Mouse (Mus musculus) CD4-positive, CD25-positive, alpha-beta regulatory T cell, adult 4 months (primary cell): Measurements from ENCODE around the gene Acacb. TPM values are rescaled to one million over a fixed set of nuclear protein-coding genes. Genes with fewer than 3 reads are reported as not detected.
A peak's percentile ranks its signal among the peaks of the same experiment; 100 is the strongest.

ENCODE experiments used
- ATAC-seq: one replicate; pipeline ENCODE4 v1.8.0; 2017
- polyA plus RNA-seq, 2 experiments: library from polyadenylated mRNA; unstranded; fragments of 100-300 nt; shearing (Covaris generic); gene quantifications; one replicate each; pipeline ENCODE4 v1.2.1; 2017

Acacb gene
- polyA plus RNA-seq, 2 experiments from 2014 or later = 0.24 to 0.62 TPM

GRCm38 (mm10) chr5:114135516-114135915 is 10.8 kb upstream of the Acacb start:
- peak; percentile 21 for ATAC-seq

DNA sequence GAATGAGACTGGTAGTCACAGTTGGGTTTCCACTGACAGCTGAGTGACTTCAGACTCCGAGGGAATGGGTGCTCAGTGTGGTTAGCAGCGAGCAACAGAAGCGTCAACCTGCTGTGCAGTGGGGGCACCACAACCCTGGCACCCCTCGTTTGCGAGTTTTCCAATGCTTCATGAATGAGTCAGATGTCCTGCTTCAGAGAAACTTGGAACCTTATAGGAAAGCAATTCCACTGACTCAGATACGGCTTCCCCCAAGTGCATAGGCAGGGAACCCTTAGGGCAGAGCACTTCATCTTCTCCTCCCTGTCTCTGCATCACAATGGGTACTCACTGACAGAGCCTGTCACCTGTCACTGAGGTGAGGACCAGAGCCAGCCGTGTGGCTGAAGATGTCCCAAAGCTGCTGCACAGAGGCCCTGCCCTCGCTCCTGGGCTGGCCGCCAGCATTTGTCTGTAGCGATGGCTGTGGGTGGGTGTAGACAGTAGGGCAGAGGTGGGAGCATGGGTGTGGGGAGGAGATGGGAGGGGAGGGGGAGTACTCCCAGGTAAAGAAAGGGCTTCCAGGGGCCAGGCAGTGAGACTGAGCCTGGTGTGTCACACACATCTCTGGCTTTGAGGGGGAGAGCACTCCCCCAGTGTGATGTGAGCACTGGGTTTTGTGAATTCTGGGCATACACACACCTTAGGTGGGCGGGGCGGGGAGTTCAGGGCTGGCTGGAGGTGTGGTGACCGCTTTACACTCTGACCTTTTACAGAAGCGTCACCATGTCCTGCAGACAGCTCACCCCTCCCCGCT is 8.7 kb upstream of the Acacb start:
- ATAC-seq = no peak

- ATAC-seq = no peak
Observed at GRCm38 (mm10) chr5:114138277-114139164, 7.8 kb upstream of the Acacb start.

DNA sequence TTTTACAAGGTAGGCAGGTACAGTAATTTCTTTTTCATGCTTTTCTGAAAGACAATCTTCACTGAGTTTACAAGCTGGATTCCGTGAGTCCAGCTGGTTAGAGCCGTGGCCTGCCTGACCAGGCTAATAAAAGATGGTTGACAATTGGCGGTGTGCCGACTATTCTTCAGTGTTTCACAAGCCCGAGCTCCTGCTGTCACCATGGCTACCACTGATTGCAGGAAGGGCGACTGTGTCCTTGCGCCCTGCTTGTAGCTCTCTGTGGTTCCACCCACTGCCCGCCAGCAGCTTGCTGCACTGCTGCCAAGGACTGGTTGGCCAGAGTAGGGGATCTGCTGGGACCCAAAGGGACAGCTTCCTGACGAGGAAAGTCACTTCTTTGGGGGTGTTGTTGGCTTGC is 7.2 kb upstream of the Acacb start:
- ATAC-seq = no peak

DNA sequence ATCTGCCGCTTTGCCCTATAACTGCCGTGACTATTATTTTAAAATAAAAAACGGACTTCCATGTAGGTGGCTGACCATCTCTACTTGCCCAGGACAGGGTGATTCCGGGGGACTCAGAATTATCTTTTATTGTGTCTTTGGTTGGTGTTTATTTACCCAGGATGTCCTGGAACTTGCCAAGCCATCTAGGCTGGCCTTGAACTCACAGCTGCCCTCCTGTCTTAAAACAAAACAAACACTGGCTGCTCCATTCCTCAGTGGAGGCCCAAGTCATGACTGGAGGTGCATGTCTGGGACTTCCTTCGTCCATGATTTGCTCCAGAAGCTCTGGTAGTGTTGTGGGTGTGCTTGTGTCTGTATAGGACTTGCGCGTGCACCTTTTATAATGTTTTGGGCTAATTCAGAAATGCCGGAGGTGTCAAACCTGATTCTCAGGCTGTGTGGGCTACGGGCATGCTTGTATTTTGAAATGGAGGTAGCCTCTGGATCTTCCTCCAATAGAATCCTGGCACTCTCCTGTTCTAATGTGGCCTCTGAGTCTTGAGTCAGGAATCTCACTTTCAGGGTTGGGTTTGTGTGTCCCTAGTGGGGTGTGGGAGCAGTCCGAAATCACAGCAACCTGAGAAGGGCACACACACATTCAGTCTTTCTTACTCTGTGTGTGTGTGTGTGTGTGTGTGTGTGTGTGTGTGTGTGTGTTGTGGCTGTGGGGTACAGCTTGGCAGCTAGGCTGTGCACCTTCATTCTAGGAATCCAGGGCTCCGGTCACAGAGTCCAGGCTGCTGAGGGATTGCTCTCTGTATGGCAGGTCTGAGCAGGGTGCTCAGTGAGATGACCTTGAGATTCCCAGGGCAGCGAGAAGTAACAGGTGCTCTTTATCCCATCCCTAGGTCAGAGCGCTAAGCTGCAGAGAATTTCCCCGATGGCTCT is 973 bp downstream of the Acacb start:
- no peak for ATAC-seq

DNA sequence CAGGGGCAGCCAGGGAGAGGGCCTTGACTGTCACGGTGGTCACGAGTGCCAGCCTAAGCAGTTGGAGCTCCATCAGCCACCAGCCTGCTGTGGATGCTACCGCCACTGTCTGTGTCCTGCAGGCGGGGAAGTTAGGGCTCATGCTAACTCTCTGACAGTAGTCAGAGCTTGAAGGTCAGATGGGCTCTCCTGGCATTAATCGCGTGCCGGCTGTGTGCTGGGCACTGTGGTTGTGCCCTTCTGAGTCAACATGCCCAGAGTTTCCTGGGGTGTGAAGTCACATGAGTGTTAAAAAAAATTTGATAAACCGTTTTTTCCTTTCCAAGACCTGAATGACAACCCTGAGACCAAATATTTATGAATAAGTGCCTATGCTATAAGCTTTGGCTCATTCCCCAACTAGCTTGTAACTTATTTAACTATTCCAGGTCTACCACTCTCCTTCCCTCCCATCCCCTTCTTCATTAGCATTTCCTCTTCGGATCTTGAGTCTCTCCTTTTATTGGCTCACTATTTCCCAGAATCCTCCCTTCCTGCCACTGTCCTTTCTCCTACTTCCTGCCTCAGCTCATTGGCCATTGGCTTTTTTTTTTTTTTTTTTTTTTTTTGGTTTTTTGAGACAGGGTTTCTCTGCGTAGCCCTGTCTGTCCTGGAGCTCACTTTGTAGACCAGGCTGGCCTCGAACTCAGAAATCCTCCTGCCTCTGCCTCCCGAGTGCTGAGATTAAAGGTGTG is 6.2 kb downstream of the Acacb start:
- no peak for ATAC-seq

DNA sequence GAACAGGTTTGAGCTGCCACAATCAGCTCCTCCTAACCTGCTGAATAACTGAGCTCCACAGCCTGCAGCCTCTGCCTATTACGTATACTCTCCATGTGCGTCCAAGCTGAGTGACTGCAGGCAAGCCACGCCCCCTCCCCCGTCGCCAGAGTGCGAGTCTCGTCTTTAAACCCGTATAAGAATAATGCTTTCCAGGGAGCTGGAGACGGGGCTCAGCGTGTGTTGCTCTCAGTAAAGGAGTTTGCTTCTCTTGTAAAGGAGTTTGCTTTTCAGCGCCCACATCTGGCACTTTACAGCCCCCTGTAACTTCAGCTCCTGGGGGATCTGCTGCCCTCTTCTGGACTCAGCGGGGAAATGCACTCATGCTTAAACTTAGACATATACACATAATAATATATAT is 7.2 kb downstream of the Acacb start:
- ATAC-seq = no peak

DNA sequence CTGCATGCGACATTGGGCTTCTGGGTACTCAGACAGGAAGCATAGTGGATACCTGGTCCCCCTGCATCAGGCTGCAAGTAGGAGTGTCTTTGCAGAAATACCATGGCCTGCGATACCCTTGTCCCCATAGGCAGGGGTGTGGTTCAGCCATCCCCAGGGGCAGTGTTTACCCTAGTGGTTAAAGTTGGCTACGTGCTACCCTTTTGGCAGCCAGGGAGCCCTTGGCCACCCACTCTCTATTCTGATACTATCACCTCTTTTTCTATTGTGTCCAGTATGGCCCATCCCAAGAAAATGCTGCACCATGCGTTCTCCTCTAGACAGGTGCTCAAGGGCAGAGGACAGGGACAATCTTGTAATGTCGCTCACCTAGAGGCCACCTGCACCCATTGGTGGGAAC is 8.4 kb downstream of the Acacb start:
- ATAC-seq = no peak

DNA sequence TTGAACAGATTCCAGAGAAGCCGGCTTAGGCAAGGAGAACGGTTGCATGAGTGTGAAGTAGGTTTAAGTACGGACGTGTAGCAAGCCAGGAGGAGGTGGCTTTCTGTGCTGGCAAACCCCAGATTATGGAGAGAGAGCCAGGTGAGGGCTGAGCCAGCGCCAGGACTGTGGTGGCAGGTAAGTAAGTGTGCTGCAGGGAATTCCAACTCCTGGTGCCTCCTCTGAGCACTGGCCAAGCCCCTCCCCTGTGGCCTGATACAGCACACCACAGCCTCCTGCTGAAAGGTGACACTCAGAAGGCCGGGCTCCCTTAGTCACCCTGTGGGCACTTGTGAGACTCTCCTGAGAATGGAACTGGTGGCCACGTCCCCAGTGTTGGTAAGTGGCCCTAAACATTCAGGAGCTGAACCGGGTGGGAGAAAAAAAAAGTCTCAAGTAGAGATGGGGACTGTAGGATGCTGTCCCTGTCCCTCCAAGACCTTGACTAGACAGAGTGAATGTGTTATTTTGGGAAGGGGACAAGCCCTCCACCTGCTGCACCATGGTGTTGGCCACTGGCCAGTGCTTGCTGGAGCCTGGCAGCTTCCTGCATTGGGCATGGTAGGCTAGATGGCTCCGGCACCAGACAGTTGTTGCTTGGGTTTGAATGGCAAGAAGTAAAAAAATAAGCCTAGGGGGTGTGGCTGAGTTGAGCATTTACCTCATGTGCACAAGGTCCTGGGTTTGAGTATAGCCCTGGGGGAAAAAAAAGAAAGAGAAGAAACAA is 9.0 kb downstream of the Acacb start:
- no peak for ATAC-seq

DNA sequence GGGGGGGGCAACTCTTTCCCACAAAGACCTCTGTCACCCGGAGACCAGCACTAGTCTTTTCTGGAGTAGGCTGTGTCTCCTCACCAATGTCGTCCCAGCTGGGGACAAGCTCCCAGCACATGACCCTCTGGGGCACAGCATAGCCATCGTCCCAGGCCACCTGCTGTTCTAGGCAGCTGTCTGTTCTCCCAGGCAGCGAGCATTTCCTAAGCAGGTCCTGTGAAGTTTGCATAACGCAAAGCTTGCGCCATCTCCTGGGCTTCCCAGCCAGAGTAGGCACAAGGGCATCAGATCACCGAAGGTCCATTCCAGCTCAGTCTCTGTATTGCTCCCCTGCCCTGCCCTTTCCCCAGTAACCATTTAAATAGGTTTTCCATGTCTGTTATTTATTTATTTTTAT is 10.9 kb downstream of the Acacb start:
- ATAC-seq = no peak

GRCm38 (mm10) chr5:114161424-114161823 is 15.1 kb downstream of the Acacb start:
- ATAC-seq = no peak

DNA sequence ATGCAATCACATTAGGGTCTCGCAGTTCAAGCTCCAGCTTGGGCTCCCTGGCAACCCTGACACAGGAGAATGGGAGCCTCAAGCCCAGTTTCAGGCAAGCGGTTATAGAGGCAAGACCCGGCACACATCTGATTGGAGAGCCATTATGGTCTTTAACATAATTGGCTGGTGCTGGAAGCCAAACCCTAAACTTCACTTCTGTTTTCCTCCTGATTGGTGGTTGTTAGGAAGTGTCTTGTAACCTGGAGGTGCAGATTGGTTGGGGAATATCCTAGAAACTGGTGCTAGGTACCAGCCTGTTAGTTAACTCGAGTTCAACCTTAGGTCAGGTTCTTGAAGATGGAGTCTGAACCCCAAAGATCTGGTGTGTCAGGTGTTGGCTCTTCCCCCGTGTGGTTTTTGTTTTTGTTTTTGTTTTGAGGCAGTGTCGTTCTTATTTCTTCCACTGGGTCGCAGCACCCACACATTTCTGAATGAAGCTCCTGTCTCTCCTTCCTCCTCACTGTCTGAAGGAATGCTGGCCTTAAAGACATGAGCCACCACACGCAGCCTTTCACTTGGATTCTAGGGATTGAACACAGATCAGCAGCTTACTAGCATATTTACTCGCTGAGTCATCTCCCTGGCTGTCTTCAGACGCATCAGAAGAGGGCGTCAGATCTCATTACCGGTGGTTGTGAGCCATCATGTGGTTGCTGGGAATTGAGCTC is 15.9 kb downstream of the Acacb start:
- no peak for ATAC-seq

DNA sequence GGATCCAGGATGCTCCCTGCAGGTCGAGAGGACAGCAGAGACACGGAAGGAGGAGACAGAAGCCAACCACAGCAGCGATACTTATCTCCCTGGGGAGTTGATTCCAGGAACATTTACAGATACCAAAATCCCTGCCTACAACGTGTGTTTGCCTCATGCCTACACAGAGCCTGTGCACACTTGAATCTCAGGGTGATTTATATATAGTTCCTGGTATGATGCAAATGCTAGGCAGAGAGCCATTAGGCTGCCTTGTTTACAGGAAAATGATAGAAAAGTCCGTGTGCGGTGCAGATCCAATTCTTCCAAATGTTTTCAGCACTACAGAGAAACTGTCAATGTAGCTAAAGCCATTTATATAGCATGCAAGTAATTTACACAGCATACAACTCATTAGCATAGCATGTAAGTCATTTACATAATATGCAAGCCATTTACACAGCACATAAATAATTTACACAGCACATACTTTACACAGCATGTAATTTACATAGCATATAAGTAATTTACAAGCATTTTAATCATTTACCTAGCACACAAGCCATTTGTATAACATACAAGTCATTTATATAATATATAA is 16.9 kb downstream of the Acacb start:
- ATAC-seq = no peak

- ATAC-seq = no peak
Observed at GRCm38 (mm10) chr5:114170345-114170744, 24.0 kb downstream of the Acacb start.

DNA sequence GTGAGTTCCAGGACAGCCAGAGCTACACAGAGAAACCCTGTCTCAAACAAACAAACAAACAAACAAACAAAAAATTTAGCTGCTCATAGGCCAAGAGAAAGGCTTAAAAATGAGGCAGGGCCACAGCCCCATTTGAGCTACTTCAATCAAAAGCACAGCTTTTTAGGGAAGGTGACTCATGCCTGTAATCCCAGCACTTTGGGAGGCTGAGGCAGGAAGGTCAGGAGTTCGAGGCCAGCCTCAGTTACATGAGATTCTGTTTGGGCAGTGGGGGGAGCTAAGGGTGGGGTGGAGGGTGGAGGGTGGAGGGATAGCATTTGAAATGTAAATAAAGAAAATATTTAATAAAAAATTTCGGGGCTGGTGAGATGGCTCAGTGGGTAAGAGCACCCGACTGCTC is 26.6 kb downstream of the Acacb start:
- ATAC-seq = no peak

GRCm38 (mm10) chr5:114173458-114173857 is 27.1 kb downstream of the Acacb start:
- ATAC-seq = no peak

- no peak for ATAC-seq
Observed at GRCm38 (mm10) chr5:114173877-114174581, 27.7 kb downstream of the Acacb start.

- ATAC-seq = no peak
Observed at GRCm38 (mm10) chr5:114174639-114175038, 28.3 kb downstream of the Acacb start.

DNA sequence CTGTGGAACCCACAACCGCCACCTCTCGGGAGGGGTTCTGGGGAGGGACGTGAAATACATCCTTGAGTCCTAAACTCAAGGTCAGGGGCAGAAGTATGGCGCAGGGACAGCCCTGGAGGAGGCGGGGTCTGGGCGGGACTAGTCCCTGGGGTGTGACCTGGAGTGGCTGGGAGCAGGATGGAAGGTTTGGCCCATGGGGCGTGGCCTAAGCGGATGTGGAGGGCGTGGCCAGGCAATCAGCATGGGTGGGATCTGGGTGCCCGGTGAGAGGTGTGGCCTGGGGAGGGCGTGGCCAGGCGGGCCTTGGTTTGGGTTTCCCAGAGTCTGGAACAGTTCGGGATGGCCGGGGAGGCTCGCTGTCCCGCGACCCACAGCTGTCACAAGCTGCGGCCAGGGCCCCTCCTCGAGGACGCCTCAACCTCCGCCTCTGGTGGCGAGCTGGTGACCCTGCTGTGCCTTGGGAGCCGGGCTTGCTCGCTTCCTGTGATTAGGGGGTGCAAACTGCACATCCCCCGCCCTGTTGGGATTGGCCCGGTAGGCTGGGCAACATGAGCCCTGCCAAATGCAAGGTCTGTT is 29.3 kb downstream of the Acacb start:
- ATAC-seq = peak; percentile 73
